Mouse (Mus musculus): ENCODE results near the gene Dcaf4.

DNA sequence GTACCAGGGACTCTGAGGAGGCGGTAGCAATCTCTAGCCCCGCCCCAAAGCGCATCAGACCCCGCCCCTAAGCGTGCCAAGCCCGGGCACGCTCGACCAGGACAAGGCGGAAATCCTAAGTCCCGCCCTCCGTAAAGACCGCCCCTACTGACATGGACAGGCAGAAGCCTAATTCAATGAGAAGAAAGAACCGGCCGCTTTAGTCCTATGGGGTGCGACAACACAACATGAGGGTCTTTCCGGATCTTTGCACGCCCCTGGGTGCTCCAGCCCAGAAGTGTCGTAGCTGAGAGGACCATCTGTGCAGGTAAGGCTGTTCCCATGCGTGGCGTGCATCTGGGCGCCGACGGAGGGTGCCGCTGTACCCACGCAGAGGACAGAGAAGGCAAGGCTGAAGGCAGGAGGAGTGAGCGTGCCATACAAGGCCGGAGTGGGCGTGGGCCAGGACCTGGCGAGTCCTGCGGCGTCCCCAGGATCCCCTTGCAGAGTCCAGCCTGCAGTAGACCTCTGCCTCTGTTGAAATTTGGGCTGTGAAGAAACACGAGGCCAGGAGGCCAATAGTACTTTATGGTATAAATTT is at the start of gene Dcaf4:
- TF ChIP-seq E2F4 (IDR thresholded peaks at IDR 0.05; ENCODE audit: insufficient read depth) (no peak), POLR2A (IDR thresholded peaks at IDR 0.05; ENCODE audit: insufficient read length, low read depth) (peak; percentile 57), MYOG (IDR thresholded peaks at IDR 0.05; ENCODE audit: control insufficient read depth in 1 of 3, insufficient read depth in 1 of 3, insufficient read length in 2 of 3, low read depth in 2 of 3) (no peak), USF1 (IDR thresholded peaks at IDR 0.05; ENCODE audit: low read depth) (no peak), MAX (IDR thresholded peaks at IDR 0.05; ENCODE audit: low read depth) (no peak), TCF12 (IDR thresholded peaks at IDR 0.05; ENCODE audit: insufficient read depth, poor library complexity, severe bottlenecking) (no peak), CEBPB (IDR thresholded peaks at IDR 0.05; ENCODE audit: insufficient read depth, poor library complexity, severe bottlenecking) (no peak), REST (IDR thresholded peaks at IDR 0.05; ENCODE audit: insufficient read depth, insufficient read length) (no peak), POLR2AphosphoS2 (IDR thresholded peaks at IDR 0.05; ENCODE audit: insufficient read length, low read depth) (no peak)

Measured in myocyte (in vitro differentiated cells).